Mouse (Mus musculus): Measurements from ENCODE around the gene Saysd1.

- no peak for TF ChIP-seq CHD2 (IDR thresholded peaks at IDR 0.05; ENCODE audit: low read depth, low read length)
- no peak for TF ChIP-seq HCFC1 (IDR thresholded peaks at IDR 0.05; ENCODE audit: borderline replicate concordance, insufficient read depth, low read length)
- no peak for TF ChIP-seq MAFK (IDR thresholded peaks at IDR 0.05; ENCODE audit: insufficient read depth, low read depth, low read length)
These were observed 105.6 kb downstream of the Saysd1 start for GRCm38 (mm10) chr14:20032738-20033116.

All from ES-E14 (cell line).